Mouse (Mus musculus): ENCODE data around the gene Sacm1l. TPM values are rescaled to one million over a fixed set of nuclear protein-coding genes. Genes with fewer than 3 reads are reported as not detected.

The Sacm1l gene
- total and polyA plus RNA-seq, 3 experiments = 2.0 to 59.7 (median 43.3) TPM

GRCm38 (mm10) chr9:123636771-123637170 lies 107.2 kb downstream of the Sacm1l start:
- no peak for DNase-seq (ENCODE audit: low spot score)
- TF ChIP-seq POLR2AphosphoS5 (IDR thresholded peaks at IDR 0.05; ENCODE audit: insufficient replicate concordance, low read depth, low read length) = no peak
- no peak for TF ChIP-seq CTCF (IDR thresholded peaks at IDR 0.05; ENCODE audit: low read depth, low read length)
- no peak for TF ChIP-seq GATA1 (IDR thresholded peaks at IDR 0.05; ENCODE audit: borderline replicate concordance, low read length)
- TF ChIP-seq TAL1 (conservative IDR thresholded peaks at IDR 0.05; ENCODE audit: low read depth, low read length) = no peak
- no peak for TF ChIP-seq GATA2 (IDR thresholded peaks at IDR 0.05; ENCODE audit: borderline replicate concordance, low read depth, low read length)
- Histone ChIP-seq H3K4me3 (ENCODE audit: low read depth, low read length) (no peak overlapping the region), H3K9me3 (replicated peaks) (no peaks in the 10 kb centered on the region), H3K27me3 (ENCODE audit: insufficient read depth, low read length) (peaks cover 15% of the 10 kb centered on the region), H3K4me1 (ENCODE audit: insufficient read depth, low read depth, low read length) (peaks cover 2% of the 10 kb centered on the region), H3K36me3 (replicated peaks) (no peaks in the 10 kb centered on the region)
- ATAC-seq (ENCODE audit: extremely low read depth, insufficient number of reproducible peaks, low FRiP score, poor library complexity, severe bottlenecking) = no peak

- no peak for TF ChIP-seq TAL1 (conservative IDR thresholded peaks at IDR 0.05; ENCODE audit: low read depth, low read length)
- no peak for TF ChIP-seq POLR2AphosphoS5 (IDR thresholded peaks at IDR 0.05; ENCODE audit: insufficient replicate concordance, low read depth, low read length)
- TF ChIP-seq GATA2 (IDR thresholded peaks at IDR 0.05; ENCODE audit: borderline replicate concordance, low read depth, low read length) = no peak
- no peak for TF ChIP-seq GATA1 (IDR thresholded peaks at IDR 0.05; ENCODE audit: borderline replicate concordance, low read length)
- TF ChIP-seq CTCF (IDR thresholded peaks at IDR 0.05; ENCODE audit: low read depth, low read length) = no peak
- H3K4me3 ChIP-seq (ENCODE audit: low read depth, low read length) = no peak overlapping the region
- peaks cover 2% of the 10 kb centered on the region; the same call in 1 of the 2 replicates for H3K4me1 ChIP-seq (ENCODE audit: insufficient read depth, low read depth, low read length)
- no peak for DNase-seq (ENCODE audit: low spot score)
- H3K36me3 ChIP-seq (replicated peaks) = no peaks in the 10 kb centered on the region
- H3K9me3 ChIP-seq (replicated peaks) = no peaks in the 10 kb centered on the region
- peaks cover 4% of the 10 kb centered on the region; the same call in 1 of the 2 replicates for H3K27me3 ChIP-seq (ENCODE audit: insufficient read depth, low read length)
- ATAC-seq (ENCODE audit: extremely low read depth, insufficient number of reproducible peaks, low FRiP score, poor library complexity, severe bottlenecking) = no peak
Measured at GRCm38 (mm10) chr9:123638231-123638630, 108.7 kb downstream of the Sacm1l start.

- H3K27me3 ChIP-seq (ENCODE audit: insufficient read depth, low read length) = peaks cover 4% of the 10 kb centered on the region; the same call in 1 of the 2 replicates
- peak; percentile 36 for DNase-seq (ENCODE audit: low spot score)
Measured at GRCm38 (mm10) chr9:123638668-123639089, 109.1 kb downstream of the Sacm1l start.

GRCm38 (mm10) chr9:123640106-123640505 lies 110.5 kb downstream of the Sacm1l start:
- DNase-seq (ENCODE audit: low spot score) = no peak
- ATAC-seq (ENCODE audit: extremely low read depth, insufficient number of reproducible peaks, low FRiP score, poor library complexity, severe bottlenecking) = no peak
- TF ChIP-seq POLR2AphosphoS5 (IDR thresholded peaks at IDR 0.05; ENCODE audit: insufficient replicate concordance, low read depth, low read length) = no peak
- TF ChIP-seq GATA2 (IDR thresholded peaks at IDR 0.05; ENCODE audit: borderline replicate concordance, low read depth, low read length) = no peak
- TF ChIP-seq CTCF (IDR thresholded peaks at IDR 0.05; ENCODE audit: low read depth, low read length) = no peak
- no peak for TF ChIP-seq TAL1 (conservative IDR thresholded peaks at IDR 0.05; ENCODE audit: low read depth, low read length)
- no peak for TF ChIP-seq GATA1 (IDR thresholded peaks at IDR 0.05; ENCODE audit: borderline replicate concordance, low read length)
- Histone ChIP-seq H3K36me3 (replicated peaks) (no peaks in the 10 kb centered on the region), H3K4me1 (ENCODE audit: insufficient read depth, low read depth, low read length) (peaks cover 2% of the 10 kb centered on the region; the same call in 1 of the 2 replicates), H3K4me3 (ENCODE audit: low read depth, low read length) (no peak overlapping the region), H3K9me3 (replicated peaks) (no peaks in the 10 kb centered on the region), H3K27me3 (ENCODE audit: insufficient read depth, low read length) (peaks cover 8% of the 10 kb centered on the region; the same call in 1 of the 2 replicates)

More at GRCm38 (mm10) chr9:123638668-123639089, 109.1 kb downstream of the Sacm1l start:
- H3K9me3 ChIP-seq (replicated peaks) = no peaks in the 10 kb centered on the region
- no peak for TF ChIP-seq GATA1 (IDR thresholded peaks at IDR 0.05; ENCODE audit: borderline replicate concordance, low read length)
- peak; percentile 35 for TF ChIP-seq CTCF (IDR thresholded peaks at IDR 0.05; ENCODE audit: low read depth, low read length)
- no peak for TF ChIP-seq POLR2AphosphoS5 (IDR thresholded peaks at IDR 0.05; ENCODE audit: insufficient replicate concordance, low read depth, low read length)
- TF ChIP-seq TAL1 (conservative IDR thresholded peaks at IDR 0.05; ENCODE audit: low read depth, low read length) = no peak
- no peak for ATAC-seq (ENCODE audit: extremely low read depth, insufficient number of reproducible peaks, low FRiP score, poor library complexity, severe bottlenecking)
- no peaks in the 10 kb centered on the region for H3K36me3 ChIP-seq (replicated peaks)
- peaks cover 2% of the 10 kb centered on the region; the same call in 1 of the 2 replicates for H3K4me1 ChIP-seq (ENCODE audit: insufficient read depth, low read depth, low read length)
- no peak overlapping the region for H3K4me3 ChIP-seq (ENCODE audit: low read depth, low read length)

Other genes starting within 250 kb of the Sacm1l start
- gene Lars2, start 162.8 kb upstream of the Sacm1l start, total RNA-seq (2014; fragmentation: Nextera tagmentation) = 8,852 and 13,100 TPM in 2 replicates
- gene Lars2, start 162.8 kb upstream of the Sacm1l start, total RNA-seq (2017) = 24.7 and 33.7 TPM in 2 replicates
- 12.3 and 33.6 TPM in 2 replicates for gene Lars2, start 162.8 kb upstream of the Sacm1l start, polyA plus RNA-seq (2012)
- gene Limd1, start 51.1 kb upstream of the Sacm1l start, total RNA-seq (2014; fragmentation: Nextera tagmentation) = 30.3 and 31.2 TPM in 2 replicates
- gene Limd1, start 51.1 kb upstream of the Sacm1l start, total RNA-seq (2017) = 22.8 and 24.9 TPM in 2 replicates
- 12.8 and 14.0 TPM in 2 replicates for gene Limd1, start 51.1 kb upstream of the Sacm1l start, polyA plus RNA-seq (2012)
- gene Slc6a20b, start 102.8 kb downstream of the Sacm1l start, total RNA-seq (2014; fragmentation: Nextera tagmentation) = not detected in 2 replicates
- gene Slc6a20b, start 102.8 kb downstream of the Sacm1l start, total RNA-seq (2017) = 0.44 and 0.64 TPM in 2 replicates
- gene Slc6a20b, start 102.8 kb downstream of the Sacm1l start, polyA plus RNA-seq (2012) = 0.01 TPM in 1 of 2 replicates, not detected in the other
- gene Ccr9, start 148.7 kb downstream of the Sacm1l start, total RNA-seq (2014; fragmentation: Nextera tagmentation) = not detected in 2 replicates
- gene Ccr9, start 148.7 kb downstream of the Sacm1l start, total RNA-seq (2017) = 0.11 and 0.17 TPM in 2 replicates
- gene Ccr9, start 148.7 kb downstream of the Sacm1l start, polyA plus RNA-seq (2012) = not detected in 2 replicates
- gene Slc6a20a, start 149.1 kb downstream of the Sacm1l start, total RNA-seq (2014; fragmentation: Nextera tagmentation) = 16.6 TPM in 1 of 2 replicates, not detected in the other
- 0.05 and 0.29 TPM in 2 replicates for gene Slc6a20a, start 149.1 kb downstream of the Sacm1l start, total RNA-seq (2017)
- not detected in 2 replicates for gene Slc6a20a, start 149.1 kb downstream of the Sacm1l start, polyA plus RNA-seq (2012)
- 78.5 and 97.2 TPM in 2 replicates for gene Lztfl1, start 187.9 kb downstream of the Sacm1l start, total RNA-seq (2014; fragmentation: Nextera tagmentation)
- 40.9 and 49.3 TPM in 2 replicates for gene Lztfl1, start 187.9 kb downstream of the Sacm1l start, total RNA-seq (2017)
- 1.4 and 1.8 TPM in 2 replicates for gene Lztfl1, start 187.9 kb downstream of the Sacm1l start, polyA plus RNA-seq (2012)

Data from G1E (cell line).